Mouse (Mus musculus) myocyte (in vitro differentiated cells): ENCODE measurements at regions not wholly inside any gene's neighbourhood (a gene's known extent, or its start where the extent isn't known, plus 50 kb on each side); places are given as distances from the start of the nearest gene placed in this dataset.

Source experiments
- H3K27me3 ChIP-seq: one replicate; pipeline ENCODE4 v1.6.1; 2011; ENCODE audit not compliant: control insufficient read depth, insufficient read depth, insufficient read length
- H3K36me3 ChIP-seq: one replicate; pipeline ENCODE4 v1.6.1; 2011; ENCODE audit not compliant: control insufficient read depth, insufficient read depth
- H3K4me2 ChIP-seq: one replicate; pipeline ENCODE4 v1.6.1; 2011; ENCODE audit warnings: low read depth, control low read depth
- H3K4me3 ChIP-seq: one replicate; pipeline ENCODE4 v1.5.1; 2011; ENCODE audit warnings: mild to moderate bottlenecking, control low read depth, moderate library complexity
- H3K79me2 ChIP-seq: one replicate; pipeline ENCODE4 v1.6.1; 2011; ENCODE audit not compliant: control insufficient read depth, insufficient read depth
- H3ac ChIP-seq: one replicate; pipeline ENCODE4 v1.6.1; 2011; ENCODE audit not compliant: control insufficient read depth, insufficient read length
- CEBPB ChIP-seq: IDR thresholded peaks from 2 replicates; pipeline ENCODE4 v1.6.1; 2011; ENCODE audit warnings: mild to moderate bottlenecking, moderate library complexity; ENCODE audit not compliant: poor library complexity, insufficient read depth, severe bottlenecking
- E2F4 ChIP-seq: IDR thresholded peaks from one replicate; pipeline ENCODE4 v1.6.1; 2011; ENCODE audit warnings: mild to moderate bottlenecking, control low read depth, moderate library complexity; ENCODE audit not compliant: insufficient read depth
- MAX ChIP-seq: IDR thresholded peaks from one replicate; pipeline ENCODE4 v1.6.1; 2011; ENCODE audit warnings: low read depth, mild to moderate bottlenecking, control low read depth
- MYOD1 ChIP-seq, 3 experiments: IDR thresholded peaks; one replicate each; pipeline ENCODE4 v1.6.1; 2011; ENCODE audit warnings: control low read depth in 2 of 3, low read depth in 2 of 3, mild to moderate bottlenecking in 2 of 3, moderate library complexity in 1 of 3; ENCODE audit not compliant: insufficient read length in 2 of 3, control insufficient read depth in 1 of 3
- MYOG ChIP-seq, 3 experiments: IDR thresholded peaks; one replicate each; pipeline ENCODE4 v1.6.1; 2011; ENCODE audit warnings: control low read depth in 2 of 3, low read depth in 2 of 3, mild to moderate bottlenecking in 2 of 3; ENCODE audit not compliant: insufficient read length in 2 of 3, control insufficient read depth in 1 of 3, insufficient read depth in 1 of 3
- POLR2A ChIP-seq: IDR thresholded peaks from one replicate; pipeline ENCODE4 v1.6.1; 2011; ENCODE audit warnings: low read depth, mild to moderate bottlenecking, control low read depth, moderate library complexity; ENCODE audit not compliant: insufficient read length
- POLR2AphosphoS2 ChIP-seq: IDR thresholded peaks from one replicate; pipeline ENCODE4 v1.6.1; 2011; ENCODE audit warnings: low read depth, control low read depth; ENCODE audit not compliant: insufficient read length
- REST ChIP-seq: IDR thresholded peaks from one replicate; pipeline ENCODE4 v1.6.1; 2011; ENCODE audit warnings: mild to moderate bottlenecking, control low read depth, moderate library complexity; ENCODE audit not compliant: insufficient read depth, insufficient read length
- SRF ChIP-seq: IDR thresholded peaks from one replicate; pipeline ENCODE4 v1.6.1; 2011; ENCODE audit warnings: low read depth; ENCODE audit not compliant: control insufficient read depth, insufficient read length
- TCF12 ChIP-seq: IDR thresholded peaks from one replicate; pipeline ENCODE4 v1.6.1; 2011; ENCODE audit warnings: mild to moderate bottlenecking, control low read depth; ENCODE audit not compliant: poor library complexity, insufficient read depth, severe bottlenecking
- TCF3 ChIP-seq: IDR thresholded peaks from one replicate; pipeline ENCODE4 v1.6.1; 2011; ENCODE audit warnings: low read depth, control low read depth; ENCODE audit not compliant: insufficient read length
- USF1 ChIP-seq: IDR thresholded peaks from one replicate; pipeline ENCODE4 v1.6.1; 2011; ENCODE audit warnings: low read depth, mild to moderate bottlenecking, control low read depth, moderate library complexity

DNA sequence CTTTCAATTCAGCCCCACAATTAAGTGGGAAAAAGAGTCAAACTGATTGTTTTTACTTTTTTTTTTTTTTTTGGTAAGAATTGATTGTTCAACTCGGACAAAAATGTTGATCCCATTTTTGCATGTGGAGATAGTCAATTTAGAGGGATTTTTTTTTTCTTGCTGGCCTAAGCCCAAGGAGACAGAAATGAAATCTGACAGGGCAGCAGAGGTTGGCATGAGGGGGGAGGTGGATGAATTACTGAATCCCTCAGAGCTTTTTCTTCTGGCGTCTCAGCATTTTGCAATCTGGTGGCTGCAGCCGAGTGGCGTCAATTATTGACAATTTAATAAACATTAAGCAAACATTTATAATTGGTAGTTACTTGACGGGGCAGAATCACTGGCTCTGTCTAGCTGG, 356.6 kb downstream of the Cd83 start:
- Histone ChIP-seq H3K4me2 (no peak overlapping the region), H3ac (no peak overlapping the region), H3K79me2 (no peaks in the 10 kb centered on the region), H3K36me3 (no peaks in the 10 kb centered on the region), H3K4me3 (no peak overlapping the region), H3K27me3 (no peaks in the 10 kb centered on the region)
- no peak for TF ChIP-seq USF1
- no peak for TF ChIP-seq TCF3
- TF ChIP-seq MYOG (IDR thresholded peaks at IDR 0.05; ENCODE audit: control insufficient read depth in 1 of 3, insufficient read depth in 1 of 3, insufficient read length in 2 of 3, low read depth in 2 of 3): no peak
- no peak for TF ChIP-seq MYOD1 (IDR thresholded peaks at IDR 0.05; ENCODE audit: control insufficient read depth in 1 of 3, insufficient read length in 2 of 3, low read depth in 2 of 3)
- TF ChIP-seq TCF12: no peak
- TF ChIP-seq REST: no peak
- TF ChIP-seq POLR2AphosphoS2: no peak
- TF ChIP-seq SRF: no peak

DNA sequence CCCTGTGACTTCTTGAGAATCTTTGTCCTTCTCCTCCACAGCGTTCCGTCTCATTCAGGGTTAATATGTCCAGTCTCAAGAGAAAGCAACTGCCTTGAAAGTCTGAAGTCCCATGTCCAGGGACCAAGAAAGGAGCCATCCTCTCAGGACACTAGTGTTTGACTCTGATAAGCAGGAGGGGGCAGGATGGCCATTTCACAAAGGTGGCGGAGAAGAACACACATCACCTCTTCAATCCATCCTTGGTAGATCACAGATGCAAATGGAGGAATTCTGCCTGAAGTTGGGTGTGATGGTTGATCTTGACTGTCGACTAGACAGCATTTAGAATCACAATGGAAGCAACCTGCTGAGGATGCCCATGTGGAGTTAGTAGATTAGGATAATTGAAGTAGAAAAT, 360.9 kb downstream of the Cd83 start:
- TF ChIP-seq E2F4: no peak
- TF ChIP-seq MAX: no peak
- Histone ChIP-seq H3K36me3 (no peaks in the 10 kb centered on the region), H3K79me2 (no peaks in the 10 kb centered on the region), H3K27me3 (no peaks in the 10 kb centered on the region), H3K4me2 (no peak overlapping the region), H3ac (no peak overlapping the region), H3K4me3 (no peak overlapping the region)

DNA sequence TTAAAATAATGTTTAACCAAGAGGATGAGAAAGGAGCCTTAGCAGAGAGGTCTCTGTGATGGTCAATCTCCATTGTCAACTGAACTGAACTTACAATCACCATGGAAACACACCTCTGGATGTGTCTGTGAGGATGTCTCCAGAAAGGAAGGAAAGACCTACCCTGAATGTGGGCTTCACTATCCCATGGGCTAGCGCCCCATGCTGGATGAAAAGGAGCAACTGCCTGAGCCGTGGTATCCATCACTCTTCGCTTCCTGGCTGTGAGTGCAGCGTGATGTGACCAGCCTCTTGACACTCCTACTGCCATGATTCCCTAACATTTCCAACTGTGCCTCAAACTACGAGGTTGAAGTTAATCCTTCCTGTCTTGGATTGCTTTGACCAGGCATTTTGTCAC, 363.3 kb downstream of the Cd83 start:
- Histone ChIP-seq H3K4me2 (no peak overlapping the region), H3ac (no peak overlapping the region), H3K27me3 (no peaks in the 10 kb centered on the region), H3K79me2 (no peaks in the 10 kb centered on the region), H3K4me3 (no peak overlapping the region), H3K36me3 (no peaks in the 10 kb centered on the region)
- no peak for TF ChIP-seq SRF
- no peak for TF ChIP-seq POLR2AphosphoS2

DNA sequence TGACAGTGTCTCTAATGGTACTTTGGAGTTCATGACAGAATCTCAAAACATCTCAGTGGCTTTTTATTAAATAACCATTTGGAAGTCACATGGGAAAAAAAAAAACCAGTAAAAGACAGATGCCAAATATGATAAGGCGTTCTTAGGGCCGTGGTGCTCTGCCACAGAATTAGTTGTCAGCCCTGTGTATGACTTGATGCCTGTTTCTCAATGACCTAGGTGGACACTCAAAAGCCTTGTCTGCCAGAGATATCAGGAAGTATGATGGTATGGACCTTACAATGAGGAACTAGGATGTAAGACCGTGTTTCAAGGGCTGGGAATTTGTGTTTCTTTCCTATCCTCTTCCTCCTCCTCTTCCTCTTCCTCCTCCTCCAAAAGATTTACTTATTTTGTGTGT, 364.9 kb downstream of the Cd83 start:
- Histone ChIP-seq H3ac (no peak overlapping the region), H3K36me3 (no peaks in the 10 kb centered on the region), H3K27me3 (no peaks in the 10 kb centered on the region), H3K79me2 (no peaks in the 10 kb centered on the region), H3K4me2 (no peak overlapping the region), H3K4me3 (no peak overlapping the region)
- no peak for TF ChIP-seq POLR2A
- no peak for TF ChIP-seq CEBPB
- no peak for TF ChIP-seq POLR2AphosphoS2

DNA sequence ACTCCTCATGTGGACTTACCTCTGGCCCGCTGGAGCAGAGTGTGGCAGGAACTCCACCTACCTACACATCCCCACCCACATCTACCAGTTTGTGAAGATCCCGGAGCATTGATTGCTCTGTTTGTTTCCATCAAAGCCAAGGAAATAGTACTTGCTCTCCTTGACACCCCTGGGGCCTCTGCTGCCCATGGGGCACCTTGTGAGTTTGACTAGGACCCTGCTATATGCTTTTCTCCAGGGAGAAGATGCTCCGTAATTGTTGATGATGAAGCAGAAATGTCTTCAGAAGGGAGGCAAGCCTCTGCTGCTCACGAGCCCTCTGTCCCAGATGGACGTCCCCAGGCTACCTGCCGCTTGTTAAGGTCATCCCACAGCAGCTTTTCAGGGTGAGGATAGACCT, 367.0 kb downstream of the Cd83 start:
- H3K36me3 ChIP-seq: no peaks in the 10 kb centered on the region
- H3K79me2 ChIP-seq: no peaks in the 10 kb centered on the region
- TF ChIP-seq CEBPB (no peak), USF1 (no peak), MYOG (IDR thresholded peaks at IDR 0.05; ENCODE audit: control insufficient read depth in 1 of 3, insufficient read depth in 1 of 3, insufficient read length in 2 of 3, low read depth in 2 of 3) (no peak), REST (no peak), TCF3 (no peak), MYOD1 (IDR thresholded peaks at IDR 0.05; ENCODE audit: control insufficient read depth in 1 of 3, insufficient read length in 2 of 3, low read depth in 2 of 3) (no peak), SRF (no peak), POLR2A (no peak), POLR2AphosphoS2 (no peak), E2F4 (no peak), TCF12 (no peak), MAX (no peak)
- H3K4me3 ChIP-seq: no peak overlapping the region
- H3K27me3 ChIP-seq: no peaks in the 10 kb centered on the region
- no peak overlapping the region for H3ac ChIP-seq
- no peak overlapping the region for H3K4me2 ChIP-seq

DNA sequence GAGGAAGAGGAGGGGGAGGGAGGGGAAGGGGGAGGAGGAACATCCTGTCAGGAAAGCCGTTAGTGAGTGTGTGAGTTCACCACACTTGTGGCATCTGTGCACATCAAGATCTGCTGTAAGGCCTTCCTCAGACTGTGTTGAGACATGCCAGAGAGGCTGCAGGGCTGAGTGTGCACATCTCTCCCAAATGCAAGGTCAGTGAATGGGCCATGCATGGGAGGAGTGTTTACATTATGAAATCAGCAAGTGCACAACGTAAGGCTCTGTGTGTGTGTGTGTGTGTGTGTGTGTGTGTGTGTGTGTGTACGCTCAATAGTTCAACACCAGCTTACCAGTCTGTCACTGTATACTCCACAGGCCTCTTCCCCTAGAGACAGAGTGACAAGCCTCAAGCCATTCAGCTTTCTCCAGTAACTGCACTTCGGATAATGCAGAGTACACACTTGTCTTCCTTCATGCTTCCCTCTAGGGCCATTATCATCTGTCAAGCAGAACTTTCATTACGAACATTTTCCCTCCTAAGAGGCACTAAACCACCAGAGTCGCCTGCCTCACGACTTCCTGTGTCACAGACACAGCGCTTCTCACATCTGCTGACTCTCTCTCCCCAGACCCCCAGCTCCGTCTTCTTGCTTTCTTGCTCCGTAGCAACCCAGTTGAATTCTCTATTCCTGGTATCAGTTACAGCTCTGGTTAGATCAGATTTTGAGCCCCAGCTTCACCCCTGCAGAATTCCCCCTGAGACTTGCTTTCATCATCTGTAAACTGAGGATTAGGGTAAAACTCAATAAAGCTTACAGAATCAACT, 368.4 kb downstream of the Cd83 start:
- TF ChIP-seq SRF: no peak
- TF ChIP-seq MYOG (IDR thresholded peaks at IDR 0.05; ENCODE audit: control insufficient read depth in 1 of 3, insufficient read depth in 1 of 3, insufficient read length in 2 of 3, low read depth in 2 of 3): no peak
- no peak for TF ChIP-seq MYOD1 (IDR thresholded peaks at IDR 0.05; ENCODE audit: control insufficient read depth in 1 of 3, insufficient read length in 2 of 3, low read depth in 2 of 3)
- TF ChIP-seq POLR2A: no peak
- TF ChIP-seq TCF3: no peak
- TF ChIP-seq POLR2AphosphoS2: no peak
- no peak for TF ChIP-seq USF1
- TF ChIP-seq MAX: no peak
- TF ChIP-seq CEBPB: no peak
- no peak for TF ChIP-seq REST
- no peak for TF ChIP-seq E2F4
- TF ChIP-seq TCF12: no peak
- Histone ChIP-seq H3ac (no peak overlapping the region), H3K27me3 (no peaks in the 10 kb centered on the region), H3K36me3 (no peaks in the 10 kb centered on the region), H3K4me3 (no peak overlapping the region), H3K79me2 (no peaks in the 10 kb centered on the region), H3K4me2 (no peak overlapping the region)
